Mouse (Mus musculus) T-helper 2 cell (primary cell): ENCODE data around the gene Nup85.
"Not testable (repeated sequence)": the region's sequence is repeated elsewhere in the genome, so short reads cannot be mapped to it uniquely, and the experiment has no call there.

ENCODE experiments used
- in situ Hi-C: fragments of 300-600 bp; cut with MboI, MseI; formaldehyde crosslinking; loops from one replicate; pipeline ENCODE4 v1.15.1; 2025; ENCODE audit warnings: high pct_unique_total_duplicates

Nup85 gene

DNA sequence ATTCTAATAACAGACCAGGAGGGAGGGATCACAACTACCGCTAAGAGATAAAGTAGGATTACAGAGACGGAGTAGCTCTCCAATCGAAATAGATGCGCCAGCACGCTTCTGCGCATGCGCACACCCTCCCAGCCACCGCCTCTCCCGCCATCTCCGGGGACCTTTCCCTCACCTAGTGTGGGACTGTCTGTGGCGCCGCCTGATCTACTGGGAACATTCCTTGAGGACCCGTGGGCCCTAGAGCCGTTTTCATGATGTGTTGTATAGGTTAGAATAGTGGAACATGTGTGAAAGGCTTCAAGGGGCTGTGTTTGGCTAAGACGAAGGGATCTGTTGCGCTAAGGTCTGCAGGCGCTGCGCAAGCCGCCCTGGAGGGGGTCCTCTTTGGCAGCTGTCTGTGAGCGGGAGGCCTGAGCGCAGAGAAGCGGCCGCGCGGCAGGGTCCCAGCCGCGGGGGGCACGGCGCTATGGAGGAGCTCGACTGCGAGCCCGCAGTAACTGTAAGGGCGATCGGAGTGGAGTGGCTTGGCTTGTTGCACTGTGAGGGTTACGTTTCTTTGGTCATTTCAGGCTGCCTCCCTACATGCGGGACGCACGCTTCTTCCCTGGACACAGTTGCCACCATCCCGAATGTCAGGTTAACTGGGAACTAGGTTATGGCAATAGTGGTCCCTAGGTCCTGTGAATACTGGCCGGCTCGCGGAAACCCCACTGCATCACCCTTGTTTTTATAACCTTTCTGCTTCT lies at the start of gene Nup85:
TSS of gene Nup85 (plus strand) at position 371 of the 746 bp plus-strand sequence.
- in situ Hi-C loops, result no loop called here

DNA sequence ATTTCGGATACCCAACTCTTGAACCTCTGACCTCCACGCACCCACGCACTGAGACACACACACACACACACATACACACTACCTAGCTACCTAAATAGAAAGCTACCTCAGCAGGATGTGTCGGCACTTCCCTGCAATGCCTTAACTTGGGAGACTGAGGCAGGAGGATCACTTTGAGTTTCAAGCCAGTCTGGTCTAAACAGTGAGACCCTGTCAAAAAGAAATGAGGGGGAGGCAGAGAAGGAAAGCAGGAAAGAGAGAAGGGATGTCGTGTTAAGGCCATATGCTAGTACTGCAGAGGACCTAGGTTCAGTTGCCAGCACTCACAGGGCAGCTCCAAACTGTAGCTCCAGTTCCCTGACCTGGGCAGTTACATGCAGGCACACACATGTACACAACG lies 49.2 kb upstream of the Nup85 start:
- in situ Hi-C loops, result no loop called here

DNA sequence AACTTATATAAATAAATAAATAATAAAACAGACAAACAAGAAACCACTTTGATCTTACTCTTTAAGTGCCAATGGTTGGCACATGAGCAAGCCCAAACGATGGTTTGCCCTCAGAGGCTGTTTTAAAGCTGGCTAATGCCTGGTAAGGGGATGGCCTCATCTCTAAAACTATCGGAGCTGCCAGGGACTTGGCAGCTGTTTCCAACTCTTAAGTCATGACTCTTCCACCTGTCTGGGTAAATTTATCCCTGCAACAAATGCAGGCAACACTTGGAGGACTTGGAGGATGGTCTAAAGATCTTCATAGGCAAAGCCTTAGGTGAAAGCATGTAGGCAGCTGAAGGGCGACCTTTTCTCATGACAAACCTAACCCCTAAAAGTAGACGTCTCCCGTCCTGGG lies 47.3 kb upstream of the Nup85 start:
- in situ Hi-C loops, result no loop called here

DNA sequence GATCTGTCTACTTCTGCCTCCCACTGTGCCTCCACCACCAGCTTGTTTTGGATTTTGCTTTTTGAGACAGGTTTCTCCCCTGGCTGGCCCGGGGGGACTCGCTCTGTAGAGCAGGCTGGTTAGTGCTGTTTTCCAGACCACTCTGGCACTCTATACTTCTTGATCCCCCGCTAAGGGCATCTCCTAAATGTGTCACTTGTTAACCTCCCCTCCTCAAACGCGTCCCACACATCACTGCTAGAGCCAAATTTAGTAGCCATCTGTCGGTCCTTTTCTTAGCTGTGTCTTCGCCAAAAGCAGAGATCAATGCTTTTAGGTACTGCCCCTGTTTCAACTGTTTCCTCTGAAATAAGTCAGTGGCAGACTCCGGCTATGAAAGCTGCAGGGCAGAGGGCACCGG lies 45.5 kb upstream of the Nup85 start:
- in situ Hi-C loops, result no loop called here

DNA sequence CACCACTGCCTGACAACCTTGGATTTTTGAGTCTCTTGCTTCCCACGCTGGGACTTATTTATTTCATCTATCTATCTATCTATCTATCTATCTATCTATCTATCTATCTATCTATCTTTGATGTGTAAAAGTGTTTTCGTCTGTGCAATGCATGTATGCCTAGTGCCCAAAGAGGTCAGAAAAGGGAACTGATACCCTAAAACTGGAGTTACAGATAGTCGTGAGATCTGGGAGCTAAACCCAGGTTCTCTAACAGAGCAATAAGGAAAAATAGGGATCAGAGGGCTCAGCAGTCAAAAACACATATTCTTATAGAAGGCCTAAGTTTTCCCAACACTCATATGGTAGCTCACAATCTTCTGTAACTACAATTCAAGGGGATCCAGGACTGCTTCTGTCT lies 44.7 kb upstream of the Nup85 start:
- in situ Hi-C loops, result no loop called here

DNA sequence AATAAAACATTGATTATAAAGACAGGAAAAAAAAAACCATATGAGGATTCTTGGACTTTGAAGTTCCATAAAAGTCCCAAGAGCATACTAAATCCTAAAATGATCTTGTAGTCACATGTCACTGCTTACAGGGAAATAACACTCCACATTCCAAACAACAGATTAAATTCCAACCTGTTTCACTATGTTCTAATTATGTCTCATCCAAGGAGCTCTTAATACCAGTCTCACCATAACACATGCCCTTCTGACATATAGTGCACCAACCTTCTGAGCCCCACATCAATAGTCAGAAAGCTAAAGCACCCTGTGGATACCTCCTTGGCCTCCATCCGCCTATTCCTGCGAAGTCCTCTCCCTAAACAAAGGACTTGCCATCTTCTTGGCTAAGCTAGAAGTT lies 44.0 kb upstream of the Nup85 start:
- in situ Hi-C loops, result no loop called here

DNA sequence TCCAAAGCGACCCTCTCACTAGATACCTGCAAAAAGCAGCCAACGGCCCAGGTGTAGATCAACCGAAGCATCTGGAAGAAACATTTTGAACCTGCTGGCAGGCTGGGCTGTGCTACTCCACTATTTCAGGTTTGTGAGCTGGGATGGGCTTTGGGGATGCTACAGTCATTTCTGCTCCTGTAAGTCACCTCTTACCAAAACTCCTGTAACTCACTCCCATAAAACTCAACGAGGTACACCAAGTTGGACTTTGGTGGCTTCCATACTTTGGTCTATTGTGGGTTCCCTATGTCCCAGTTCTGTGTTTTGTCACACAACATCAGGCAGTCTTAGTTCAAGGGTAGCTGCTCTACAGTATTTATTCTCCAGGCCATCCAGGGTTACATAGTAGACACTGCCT lies 43.2 kb upstream of the Nup85 start:
- in situ Hi-C loops, result no loop called here

DNA sequence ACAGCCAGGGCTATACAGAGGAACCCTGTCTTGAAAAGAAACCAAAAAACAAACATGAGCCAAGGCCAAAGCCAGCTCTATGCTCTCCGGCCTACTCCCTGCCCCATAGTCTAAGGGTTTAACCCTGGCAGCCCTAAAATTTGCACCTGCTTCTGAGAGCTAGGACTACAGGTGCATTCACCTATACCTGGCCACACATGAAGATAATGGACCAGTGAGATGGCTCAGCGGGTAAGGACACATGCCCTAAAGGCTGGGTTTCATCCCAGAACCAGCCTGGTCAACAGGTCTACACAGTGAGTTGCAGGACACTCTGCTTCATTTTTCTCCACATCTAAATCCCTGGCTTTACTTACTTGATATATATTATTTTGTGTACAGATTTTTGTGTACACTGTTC lies 42.0 kb upstream of the Nup85 start:
- in situ Hi-C loops, result no loop called here

DNA sequence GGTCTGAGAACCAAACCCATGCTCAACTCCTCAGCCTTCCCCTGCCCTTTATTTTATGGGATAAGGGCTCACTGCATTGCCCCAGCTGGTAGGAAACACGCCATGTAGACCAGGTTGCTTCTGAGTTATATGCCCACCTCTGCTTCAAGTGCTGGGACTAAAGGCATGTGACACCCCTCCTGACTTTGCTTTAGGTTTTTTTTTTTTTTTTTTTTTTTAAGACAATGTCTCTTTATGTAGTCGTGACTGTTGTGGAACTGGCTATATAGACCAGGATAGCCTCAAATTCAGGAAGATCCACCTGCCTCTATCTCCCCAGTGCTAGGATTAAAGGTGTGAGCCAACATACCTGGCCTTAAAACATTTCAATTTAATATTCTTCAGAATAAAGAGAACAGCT lies 41.5 kb upstream of the Nup85 start:
- in situ Hi-C loops, result no loop called here

DNA sequence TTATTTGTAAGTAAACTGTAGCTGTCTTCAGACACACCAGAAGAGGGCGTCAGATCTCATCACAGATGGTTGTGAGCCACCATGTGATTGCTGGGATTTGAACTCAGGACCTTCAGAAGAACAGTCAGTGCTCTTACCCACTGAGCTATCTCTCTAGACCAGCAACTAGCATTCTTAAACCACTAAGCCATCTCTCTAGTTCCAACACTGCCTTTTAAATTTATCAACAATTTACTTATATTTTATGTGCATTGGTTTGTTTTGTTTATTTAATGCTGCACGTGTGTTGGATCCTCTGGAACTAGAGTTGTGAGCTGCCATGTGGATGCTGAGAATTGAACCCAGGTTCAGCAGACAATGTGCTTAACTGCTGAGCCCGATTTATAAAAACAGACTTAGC lies 37.8 kb upstream of the Nup85 start:
- in situ Hi-C loops, result not testable (repeated sequence)

DNA sequence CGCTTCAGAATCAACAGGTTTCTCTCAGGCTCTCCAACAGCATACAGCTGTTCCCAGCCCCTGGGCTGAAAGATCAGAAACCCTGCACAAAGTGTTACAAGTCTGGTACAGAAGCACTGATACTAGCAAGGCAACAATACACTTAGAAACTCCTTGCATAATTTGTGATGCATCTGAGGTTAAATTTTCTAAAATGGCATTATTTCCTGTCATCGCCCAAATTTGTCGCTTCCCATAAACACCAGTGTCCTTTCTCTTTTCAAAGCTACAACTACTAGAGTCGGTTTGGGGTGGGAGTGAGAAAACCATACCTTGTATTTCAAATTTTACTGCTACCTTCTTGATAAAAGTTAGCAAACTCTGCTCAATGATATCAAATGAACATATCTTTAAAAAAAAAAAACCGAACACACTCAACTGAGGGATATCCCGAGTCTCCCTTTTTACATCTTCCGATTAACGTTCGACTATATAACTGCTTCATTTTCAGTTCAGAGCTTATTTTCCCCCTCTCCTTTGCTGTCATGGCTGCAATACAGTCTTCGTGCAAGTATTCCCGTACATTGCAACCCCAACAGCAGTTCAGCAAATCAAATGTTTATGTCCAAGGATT lies 29.4 kb upstream of the Nup85 start:
- in situ Hi-C loops, result loop anchor here (5.0 kb wide), 1 partner anchor 53 kb away; no protein-coding TSS in a partner anchor

DNA sequence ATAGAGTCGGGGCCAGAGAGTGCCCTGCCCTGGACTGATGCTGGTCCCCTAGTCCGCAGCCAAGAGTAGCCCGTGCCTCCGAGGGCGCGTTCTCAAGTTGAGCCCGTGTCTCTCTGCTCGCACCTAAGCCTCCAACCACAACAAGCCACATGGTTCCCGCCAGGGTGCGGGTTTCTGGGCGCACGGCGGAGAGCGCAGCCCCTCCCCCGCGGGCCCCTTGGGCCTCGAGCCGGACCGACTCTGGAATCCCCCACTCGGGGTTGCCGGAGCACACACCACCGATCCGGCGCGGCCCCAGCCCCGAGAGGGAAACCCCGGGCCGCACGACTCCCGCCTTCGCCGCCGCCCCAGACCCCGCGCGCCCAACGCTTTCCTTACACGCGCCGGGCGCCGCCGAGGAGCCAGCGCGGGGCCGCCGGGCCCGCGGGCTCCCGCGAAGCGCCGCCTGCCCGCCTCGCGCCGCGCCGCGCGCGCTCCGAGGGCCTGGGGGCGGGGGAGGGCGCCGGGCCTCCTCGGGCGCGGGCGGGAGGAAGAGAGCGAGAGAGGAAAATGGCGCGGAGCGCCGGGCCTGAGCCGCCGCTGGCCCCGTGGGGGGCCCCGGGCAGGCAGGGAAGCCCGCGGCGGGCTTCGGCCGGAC lies 28.7 kb upstream of the Nup85 start:
- in situ Hi-C loops, result no loop called here

DNA sequence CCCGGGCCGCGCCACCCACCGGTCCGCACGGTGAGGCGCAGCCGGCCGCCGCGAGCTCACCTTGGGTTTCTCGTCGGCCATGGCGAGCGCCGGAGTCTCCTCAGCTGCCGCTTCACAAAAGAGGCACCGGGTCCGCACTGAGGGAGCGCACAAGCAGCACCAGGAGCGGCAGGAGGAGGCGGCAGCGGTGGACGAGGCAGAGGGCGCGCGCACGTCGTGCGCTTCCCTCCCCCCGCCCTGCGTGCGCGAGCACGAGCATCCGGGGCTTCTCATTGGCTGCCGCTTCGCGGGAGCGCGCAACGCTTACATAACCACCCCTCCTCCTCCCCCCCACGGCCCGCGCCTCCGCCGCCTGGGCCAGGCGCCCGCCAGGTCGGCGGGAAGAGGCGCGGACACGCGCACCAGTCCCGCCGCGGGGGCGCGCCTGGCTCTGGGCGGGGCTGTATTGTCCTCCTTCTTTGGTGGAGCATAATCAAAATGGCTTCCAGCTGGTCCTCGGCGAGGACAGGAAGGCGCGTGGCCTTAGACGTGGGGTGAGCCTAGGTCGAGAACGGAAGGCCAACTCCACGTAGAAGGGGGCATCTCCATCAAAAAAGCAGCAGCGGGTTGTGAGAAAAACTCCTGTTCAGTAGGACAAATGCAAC lies 28.1 kb upstream of the Nup85 start, which contains the start of gene Sumo2:
TSS of gene Sumo2 (minus strand) at position 239 of the 644 bp plus-strand sequence.
- in situ Hi-C loops, result no loop called here

DNA sequence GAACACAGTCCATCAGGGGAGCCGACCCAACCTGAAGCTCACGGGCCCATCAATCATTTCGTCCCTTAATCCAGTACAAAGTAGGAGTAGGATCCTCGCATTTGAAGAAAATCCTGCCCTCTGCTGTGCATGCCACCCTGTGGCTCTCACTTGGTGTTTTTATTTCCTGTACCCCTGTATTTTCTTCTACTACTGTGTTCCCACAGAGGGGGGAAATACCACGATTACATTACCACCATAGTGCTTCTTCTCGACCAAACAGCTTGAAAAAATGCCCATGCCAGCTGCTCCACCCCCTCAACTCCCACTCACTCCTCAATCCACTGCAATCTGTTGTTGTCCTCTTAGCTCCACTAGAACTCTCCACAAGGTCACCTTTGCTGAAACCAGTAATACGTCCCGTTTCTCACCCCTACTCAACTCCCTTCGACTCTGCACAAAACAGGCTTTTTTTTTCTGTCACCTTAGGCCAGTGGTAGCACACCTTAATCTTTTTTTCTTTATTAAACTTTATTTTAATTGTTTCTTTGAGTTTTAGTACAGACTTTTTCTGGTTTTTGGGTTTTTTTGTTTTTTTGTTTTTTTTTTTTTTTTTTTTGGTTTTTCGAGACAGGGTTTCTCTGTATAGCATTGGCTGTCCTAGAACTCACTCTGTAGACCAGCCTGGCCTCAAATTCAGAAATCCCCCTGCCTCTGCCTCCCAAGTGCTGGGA lies 27.2 kb upstream of the Nup85 start:
- in situ Hi-C loops, result no loop called here

DNA sequence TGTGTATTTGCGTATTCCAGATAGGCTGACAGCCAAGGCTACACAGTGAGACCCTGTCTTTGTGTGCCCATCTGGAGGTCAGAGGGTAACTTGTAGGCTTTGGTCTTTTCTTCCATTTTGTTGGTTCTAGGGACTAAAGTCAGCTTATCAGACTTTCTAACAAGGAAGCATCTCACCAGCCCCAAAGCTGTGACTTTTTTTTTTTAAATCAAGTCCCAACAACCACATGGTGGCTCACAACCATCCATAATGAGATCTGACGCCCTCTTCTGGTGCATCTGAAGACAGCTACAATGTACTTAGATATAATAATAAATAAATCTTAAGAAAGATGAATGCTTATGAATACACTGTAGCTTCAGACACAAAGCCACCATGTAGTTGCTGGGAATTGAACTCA lies 26.2 kb upstream of the Nup85 start:
- in situ Hi-C loops, result no loop called here

DNA sequence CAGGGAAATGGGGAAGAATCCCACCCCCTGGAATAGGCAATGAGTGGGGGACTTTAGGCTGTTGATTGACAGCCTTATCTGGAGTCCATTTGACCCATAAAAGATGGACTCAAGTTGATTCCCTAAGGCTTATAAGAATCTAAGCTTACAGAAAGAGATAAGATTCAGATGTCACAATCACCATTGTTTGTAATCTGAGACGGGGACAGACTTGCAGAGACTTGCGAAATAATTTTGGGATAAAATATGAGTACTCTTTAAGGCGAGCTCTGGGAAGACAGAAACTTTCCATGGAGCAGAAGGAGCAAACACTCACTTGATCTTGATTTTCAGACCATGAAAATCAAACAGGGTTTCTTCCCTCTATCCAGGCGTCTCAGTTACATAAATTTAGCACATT lies 20.7 kb upstream of the Nup85 start:
- in situ Hi-C loops, result no loop called here

DNA sequence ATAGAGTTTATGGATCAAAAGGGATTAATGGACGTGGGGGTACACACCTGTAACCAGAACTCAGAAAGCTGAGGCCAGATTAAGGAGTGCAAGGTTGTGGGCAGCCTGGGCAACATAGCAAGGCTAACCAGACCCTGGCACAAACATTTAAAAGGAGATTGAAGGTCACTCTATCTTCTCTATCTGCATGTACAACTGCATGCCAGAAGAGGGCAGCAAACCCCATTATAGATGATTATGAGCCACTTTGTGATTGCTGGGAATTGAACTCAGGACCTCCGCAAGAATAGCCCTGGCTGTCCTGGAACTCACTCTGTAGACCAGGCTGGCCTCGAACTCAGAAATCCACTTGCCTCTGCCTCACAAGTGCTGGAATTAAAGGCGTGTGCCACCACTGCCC lies 11.5 kb upstream of the Nup85 start:
- in situ Hi-C loops, result no loop called here

DNA sequence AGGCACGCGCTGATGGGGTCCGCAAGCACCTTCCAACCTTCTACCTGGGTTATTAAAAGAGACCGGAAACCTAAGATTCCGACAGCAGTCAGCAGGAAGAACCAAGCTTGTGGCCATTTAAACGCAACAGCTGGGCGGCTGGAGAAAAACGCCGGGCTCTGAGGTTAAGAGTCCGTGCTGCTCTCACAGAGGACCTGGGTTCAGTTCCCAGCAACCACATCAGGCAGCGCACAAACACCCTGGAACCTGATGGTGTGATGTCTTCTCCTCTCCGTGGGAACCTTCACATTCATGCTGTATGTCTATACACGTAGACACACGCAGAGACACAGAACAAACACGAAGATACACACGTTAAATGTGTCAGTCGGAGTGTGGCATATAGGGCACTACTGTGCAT lies 8.5 kb upstream of the Nup85 start:
- in situ Hi-C loops, result no loop called here

DNA sequence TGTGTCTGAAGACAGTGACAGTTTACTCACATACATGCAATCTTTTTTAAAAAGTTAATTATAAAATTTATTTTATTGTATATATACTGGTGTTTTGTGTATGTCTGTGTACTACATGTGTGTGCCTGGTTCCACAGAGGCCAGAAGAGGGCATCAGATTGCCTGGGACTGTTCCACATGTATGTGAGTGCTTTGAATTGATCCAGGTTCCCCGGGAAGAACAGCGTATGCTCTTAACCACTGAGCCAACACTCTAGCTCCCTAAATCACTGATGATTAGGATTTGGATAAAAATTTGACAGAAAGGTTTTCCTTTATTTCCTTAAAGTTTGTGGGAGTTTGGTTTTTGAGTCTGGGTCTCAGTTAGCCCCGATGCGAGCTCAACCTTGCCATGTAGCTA lies 828 bp upstream of the Nup85 start:
- in situ Hi-C loops, result no loop called here

DNA sequence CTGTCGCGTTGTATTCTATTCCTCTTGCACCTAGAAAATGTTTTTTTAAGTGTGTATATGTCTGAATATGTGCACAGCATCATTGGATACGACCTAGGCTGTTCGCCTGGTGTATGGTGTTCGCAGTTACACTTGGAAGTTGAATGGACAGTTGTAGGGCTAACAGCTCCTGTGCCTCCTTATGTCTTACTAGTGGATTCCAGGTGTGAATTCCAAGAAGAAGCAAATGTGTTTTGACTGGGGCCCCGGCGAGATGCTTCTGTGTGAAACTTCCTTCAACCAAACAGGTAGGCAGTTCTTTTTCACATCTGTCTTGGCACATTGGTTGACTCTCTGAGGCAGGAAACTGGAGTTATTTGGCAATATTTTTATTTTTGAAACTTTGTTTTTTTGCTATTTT lies 727 bp downstream of the Nup85 start:
- in situ Hi-C loops, result no loop called here

DNA sequence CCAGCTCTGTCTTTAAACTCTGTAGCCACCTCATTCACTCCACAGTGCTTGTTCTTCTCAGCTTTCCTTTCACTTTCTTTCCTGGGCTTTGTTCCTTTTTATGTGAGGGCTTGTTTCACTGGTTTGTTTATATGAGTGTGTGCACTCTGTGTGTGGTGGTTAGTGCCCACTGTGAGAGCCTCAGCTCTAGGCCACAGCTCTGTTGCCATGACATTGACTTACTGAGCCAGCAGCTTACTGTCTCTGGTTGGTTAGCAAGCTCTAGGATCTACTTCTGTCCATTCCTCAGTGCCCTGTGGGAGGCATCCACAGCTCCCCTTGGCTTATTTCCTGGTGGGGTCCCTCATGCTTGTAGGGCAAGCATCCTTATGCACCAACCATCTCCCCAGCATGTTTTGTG lies 14.8 kb downstream of the Nup85 start:
- in situ Hi-C loops, result no loop called here
